Mouse (Mus musculus) lung, embryonic 14.5 days (tissue): ENCODE results near the gene Olfr1411. TPM values are rescaled to one million over a fixed set of nuclear protein-coding genes. Genes with fewer than 3 reads are reported as not detected.

Source experiments
- ATAC-seq: fragments of 200-750 bp; cut with Nextera tagmentation; 2 replicates; pipeline ENCODE4 v1.8.0; 2017; ENCODE audit warnings: mild to moderate bottlenecking, moderate TSS enrichment, moderate library complexity; ENCODE audit not compliant: insufficient read depth
- DNase-seq: peaks from one replicate; pipeline ENCODE4 v3.0.0-alpha.2; 2015
- H3K27ac ChIP-seq: fragments of 300-500 bp; sonication (generic); 2 replicates; pipeline ENCODE4 v1.5.1; 2014; ENCODE audit warnings: low read depth, mild to moderate bottlenecking, moderate library complexity
- H3K27me3 ChIP-seq: fragments of 300-500 bp; sonication (generic); 2 replicates; pipeline ENCODE4 v1.6.1; 2014; ENCODE audit warnings: low read length, control low read depth; ENCODE audit not compliant: insufficient read depth
- H3K36me3 ChIP-seq: fragments of 300-500 bp; sonication (generic); 2 replicates; pipeline ENCODE4 v1.6.1; 2014; ENCODE audit warnings: control low read depth; ENCODE audit not compliant: insufficient read depth
- H3K4me1 ChIP-seq: fragments of 300-500 bp; sonication (generic); 2 replicates; pipeline ENCODE4 v1.6.1; 2014; ENCODE audit warnings: antibody characterized with exemption, control low read depth; ENCODE audit not compliant: insufficient read depth
- H3K4me2 ChIP-seq: fragments of 300-500 bp; sonication (generic); 2 replicates; pipeline ENCODE4 v1.6.1; 2014; ENCODE audit warnings: mild to moderate bottlenecking
- H3K4me3 ChIP-seq: fragments of 300-500 bp; sonication (generic); 2 replicates; pipeline ENCODE4 v1.5.1; 2014; ENCODE audit warnings: low read depth, low read length
- H3K9ac ChIP-seq: fragments of 300-500 bp; sonication (generic); 2 replicates; pipeline ENCODE4 v1.6.1; 2014
- H3K9me3 ChIP-seq: fragments of 300-500 bp; sonication (generic); 2 replicates; pipeline ENCODE4 v1.6.1; 2016; ENCODE audit warnings: low read depth, low read length, control low read depth
- CTCF ChIP-seq: IDR thresholded peaks from 2 replicates; pipeline ENCODE4 v1.5.1; 2016; ENCODE audit warnings: antibody characterized with exemption, low read depth
- WGBS: fragments of 180-500 bp; shearing (Covaris S2); extraction: QIAGEN DNeasy Blood & Tissue Kit; methylation state at CpG from one replicate; pipeline ENCODE4 v1.1.7; 2014; 5-methylcytosine and 5-hydroxymethylcytosine counted together
- polyA plus RNA-seq: library from polyadenylated mRNA; unstranded; fragments of >200 nt; fragmentation: Nextera tagmentation; extraction: Ambion mirVana; gene quantifications from 2 replicates; pipeline ENCODE4 v1.2.1, GENCODE M21; 2014

Gene Olfr1411
- polyA plus RNA-seq, 1 experiment from 2014 or later = not detected

GRCm38 (mm10) chr1:92638736-92639135 lies 44.5 kb downstream of the Olfr1411 start:
- no peaks in the 10 kb centered on the region for H3K9me3 ChIP-seq
- no peak overlapping the region for H3K4me3 ChIP-seq
- H3K4me1 ChIP-seq = peaks cover 3% of the 10 kb centered on the region; the same call in 1 of the 2 replicates
- no peak for TF ChIP-seq CTCF
- ATAC-seq = no peak
- WGBS = 89% methylated on average over 4 of the region's 4 CpGs
- no peak overlapping the region for H3K9ac ChIP-seq
- peaks cover 38% of the 10 kb centered on the region for H3K36me3 ChIP-seq
- no peak for DNase-seq
- no peak overlapping the region for H3K4me2 ChIP-seq
- H3K27ac ChIP-seq = no peak overlapping the region
- no peaks in the 10 kb centered on the region for H3K27me3 ChIP-seq

- Histone ChIP-seq H3K9ac (peak overlapping the region; percentile 93; the same call in 1 of the 2 replicates), H3K4me2 (peak overlapping the region; percentile 98), H3K9me3 (no peaks in the 10 kb centered on the region), H3K36me3 (peaks cover 38% of the 10 kb centered on the region), H3K4me1 (peaks cover 3% of the 10 kb centered on the region; the same call in 1 of the 2 replicates), H3K27me3 (no peaks in the 10 kb centered on the region), H3K4me3 (peak overlapping the region; percentile 65), H3K27ac (no peak overlapping the region)
- TF ChIP-seq CTCF = no peak
- DNase-seq (no peak), ATAC-seq (no peak)
- 78% methylated on average over 6 of the region's 6 CpGs for WGBS
Measured at GRCm38 (mm10) chr1:92640393-92640792, 46.2 kb downstream of the Olfr1411 start.

DNA sequence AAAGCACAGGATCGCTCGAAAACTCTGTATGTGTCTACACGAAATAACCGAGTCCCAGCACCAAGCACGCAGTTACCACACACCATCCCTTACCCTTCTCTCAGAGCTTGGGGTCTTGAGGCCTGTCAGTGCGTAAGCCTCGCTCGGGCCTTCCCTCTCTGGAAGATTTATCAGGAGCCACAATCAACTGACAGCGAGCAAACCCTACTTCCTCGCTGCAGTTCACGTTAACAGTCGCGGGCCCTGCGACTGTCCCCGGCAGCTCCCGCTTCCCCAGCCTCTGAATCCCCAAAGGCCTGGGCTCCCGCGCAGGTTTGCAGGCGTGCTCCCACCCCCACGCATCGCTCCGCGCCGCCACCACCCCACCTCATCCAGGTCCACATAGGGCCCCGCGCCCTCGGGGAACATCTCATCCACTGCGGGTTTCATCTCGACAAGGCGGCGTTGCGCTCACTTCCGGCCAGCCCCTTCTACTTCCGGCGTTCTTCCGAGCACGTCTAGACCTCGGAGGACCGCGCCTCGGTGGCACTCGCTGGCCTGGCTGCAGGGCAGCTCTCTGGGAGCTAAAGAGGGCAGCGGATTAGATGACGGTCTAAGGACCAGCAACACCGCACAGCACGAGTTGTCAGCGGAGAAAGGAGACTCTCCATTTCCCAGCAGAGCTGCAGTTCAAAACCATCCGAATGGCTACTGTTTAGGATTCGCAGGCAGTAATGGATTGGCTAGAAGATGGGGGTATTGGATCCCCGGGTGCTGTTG lies 47.5 kb downstream of the Olfr1411 start, which contains the start of gene Cops9:
Gene Cops9, minus strand, starts transcription at position 472 of the 759 bp plus-strand sequence.
- H3K9ac ChIP-seq = peak within 1 kb of the TSS; percentile 93
- H3K36me3 ChIP-seq = peaks cover 27% of the 10 kb centered on the region
- 2% methylated on average over 50 of the region's 50 CpGs for WGBS
- no peaks in the 10 kb centered on the region for H3K9me3 ChIP-seq
- no peaks in the 10 kb centered on the region for H3K27me3 ChIP-seq
- no peak within 1 kb of the TSS for H3K27ac ChIP-seq
- peak; percentile 97 for DNase-seq
- H3K4me2 ChIP-seq = peak within 1 kb of the TSS; percentile 98
- no peak for TF ChIP-seq CTCF
- peak within 1 kb of the TSS; percentile 65 for H3K4me3 ChIP-seq
- peaks cover 3% of the 10 kb centered on the region; the same call in 1 of the 2 replicates for H3K4me1 ChIP-seq
- ATAC-seq = peak; percentile 96

DNA sequence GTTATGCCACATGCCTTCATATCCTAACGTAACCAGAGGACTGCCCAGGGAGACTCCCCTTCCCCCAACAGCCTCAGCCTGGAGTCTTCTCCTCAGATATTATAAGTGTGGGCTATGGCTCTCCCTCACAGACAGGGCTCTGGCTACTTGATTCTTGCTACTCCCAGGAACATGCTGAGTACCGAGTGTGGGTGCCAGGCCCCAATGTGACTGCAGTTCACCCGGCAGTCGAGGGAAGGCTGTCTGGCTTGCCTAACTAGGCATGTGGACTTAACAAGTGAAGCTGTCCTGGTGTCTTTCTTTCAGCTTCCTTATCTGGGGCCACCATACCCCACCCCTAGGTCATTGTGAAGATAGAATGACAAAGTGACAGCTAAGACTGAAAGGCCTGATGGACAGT lies 49.5 kb downstream of the Olfr1411 start:
- H3K27me3 ChIP-seq = no peaks in the 10 kb centered on the region
- DNase-seq = no peak
- 64% methylated on average over 4 of the region's 4 CpGs for WGBS
- H3K9ac ChIP-seq = no peak overlapping the region
- no peak for TF ChIP-seq CTCF
- H3K4me2 ChIP-seq = no peak overlapping the region
- no peak overlapping the region for H3K4me3 ChIP-seq
- H3K27ac ChIP-seq = no peak overlapping the region
- H3K9me3 ChIP-seq = no peaks in the 10 kb centered on the region
- H3K4me1 ChIP-seq = peaks cover 3% of the 10 kb centered on the region; the same call in 1 of the 2 replicates
- no peak for ATAC-seq
- peaks cover 8% of the 10 kb centered on the region; the same call in 1 of the 2 replicates for H3K36me3 ChIP-seq

GRCm38 (mm10) chr1:92644916-92645315 lies 50.7 kb downstream of the Olfr1411 start:
- Histone ChIP-seq H3K4me1 (peaks cover 3% of the 10 kb centered on the region; the same call in 1 of the 2 replicates), H3K9me3 (no peaks in the 10 kb centered on the region), H3K9ac (no peak overlapping the region), H3K27ac (no peak overlapping the region), H3K4me3 (no peak overlapping the region), H3K27me3 (no peaks in the 10 kb centered on the region), H3K4me2 (no peak overlapping the region), H3K36me3 (no peaks in the 10 kb centered on the region)
- ATAC-seq (no peak), DNase-seq (no peak)
- WGBS = 77% methylated on average over 5 of the region's 5 CpGs
- no peak for TF ChIP-seq CTCF

DNA sequence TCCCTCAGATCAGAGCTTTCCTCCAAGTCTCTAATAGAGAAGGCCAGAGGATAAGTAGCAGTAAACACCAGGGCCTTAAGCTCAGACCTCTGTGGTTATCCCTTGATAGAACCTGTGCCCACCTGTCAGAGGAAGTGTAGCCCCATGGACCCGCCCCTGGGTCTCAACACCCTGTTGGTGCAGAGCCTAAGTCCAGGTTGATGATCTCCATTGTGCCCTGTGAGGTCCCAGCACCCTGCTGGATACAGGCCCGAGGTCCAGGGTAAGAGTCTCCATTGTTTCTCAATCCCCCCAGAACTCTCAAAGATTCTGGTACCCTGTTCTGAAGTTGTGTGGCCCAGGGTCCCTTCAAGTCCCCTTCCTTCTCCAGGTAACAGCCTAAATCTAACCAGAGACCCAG lies 51.9 kb downstream of the Olfr1411 start:
- Histone ChIP-seq H3K4me1 (peaks cover 3% of the 10 kb centered on the region; the same call in 1 of the 2 replicates), H3K27me3 (no peaks in the 10 kb centered on the region), H3K9ac (no peak overlapping the region), H3K4me2 (no peak overlapping the region), H3K27ac (no peak overlapping the region), H3K36me3 (no peaks in the 10 kb centered on the region), H3K9me3 (no peaks in the 10 kb centered on the region), H3K4me3 (no peak overlapping the region)
- DNase-seq (no peak), ATAC-seq (no peak)
- no peak for TF ChIP-seq CTCF
- WGBS = 53% methylated on average over 2 of the region's 2 CpGs

- H3K4me1 ChIP-seq = peaks cover 3% of the 10 kb centered on the region; the same call in 1 of the 2 replicates
- no peak overlapping the region for H3K4me3 ChIP-seq
- H3K4me2 ChIP-seq = no peak overlapping the region
- ATAC-seq (no peak), DNase-seq (no peak)
- no peaks in the 10 kb centered on the region for H3K27me3 ChIP-seq
- no peaks in the 10 kb centered on the region for H3K36me3 ChIP-seq
- no peaks in the 10 kb centered on the region for H3K9me3 ChIP-seq
- no peak overlapping the region for H3K9ac ChIP-seq
- no peak for TF ChIP-seq CTCF
- 69% methylated on average over 7 of the region's 7 CpGs for WGBS
- no peak overlapping the region for H3K27ac ChIP-seq
Measured at GRCm38 (mm10) chr1:92646601-92647000, 52.4 kb downstream of the Olfr1411 start.
